Mouse (Mus musculus) yolk sac, embryonic 10.5 days (tissue): ENCODE results near the gene Lxn.
A peak's percentile ranks its signal among the peaks of the same experiment; 100 is the strongest.

ENCODE experiments used
- DNase-seq: peaks from one replicate; pipeline ENCODE4 v3.0.0-alpha.2; 2017; ENCODE audit warnings: low spot score

Gene Lxn

DNA sequence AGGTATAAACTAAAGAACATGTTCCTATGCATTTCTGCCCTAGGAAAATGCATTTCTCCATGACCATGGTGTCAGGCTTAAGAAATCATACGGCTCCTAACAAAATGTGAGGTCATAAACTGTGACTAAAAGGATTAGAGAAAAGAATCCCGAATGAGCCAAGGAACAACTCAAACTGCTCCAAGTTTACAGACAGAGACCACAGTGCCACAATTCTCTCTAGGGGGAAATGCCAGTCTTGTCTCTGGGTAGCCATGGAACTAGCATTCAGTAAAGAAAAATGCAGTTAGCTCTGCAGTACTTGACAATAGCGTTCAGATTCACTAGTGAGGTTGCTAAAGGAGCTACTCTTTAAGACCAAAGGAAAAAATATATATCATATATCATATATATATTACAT is 3.8 kb downstream of the Lxn start:
- DNase-seq, result no peak

GRCm38 (mm10) chr3:67450601-67451210 is 13.0 kb downstream of the Lxn start:
- DNase-seq, result no peak

DNA sequence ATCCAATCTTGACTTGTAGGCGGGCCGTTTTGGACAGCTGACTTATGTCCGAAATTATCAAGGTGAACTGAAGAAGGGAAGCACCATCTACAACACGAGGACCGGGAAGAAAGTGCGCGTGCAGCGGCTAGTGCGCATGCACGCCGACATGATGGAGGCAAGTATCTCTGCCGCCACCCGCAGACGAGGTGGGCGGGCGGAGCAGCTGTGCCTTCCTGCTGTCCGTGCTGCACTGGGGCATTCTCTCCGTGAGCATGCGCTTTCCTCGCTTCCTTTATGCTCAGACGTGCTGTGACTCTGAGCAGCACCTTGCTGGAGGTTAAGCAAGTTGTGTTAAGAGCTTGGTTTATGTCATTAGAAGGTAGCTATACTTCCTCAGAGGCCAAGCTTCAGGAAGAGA is 14.1 kb downstream of the Lxn start:
- no peak for DNase-seq

DNA sequence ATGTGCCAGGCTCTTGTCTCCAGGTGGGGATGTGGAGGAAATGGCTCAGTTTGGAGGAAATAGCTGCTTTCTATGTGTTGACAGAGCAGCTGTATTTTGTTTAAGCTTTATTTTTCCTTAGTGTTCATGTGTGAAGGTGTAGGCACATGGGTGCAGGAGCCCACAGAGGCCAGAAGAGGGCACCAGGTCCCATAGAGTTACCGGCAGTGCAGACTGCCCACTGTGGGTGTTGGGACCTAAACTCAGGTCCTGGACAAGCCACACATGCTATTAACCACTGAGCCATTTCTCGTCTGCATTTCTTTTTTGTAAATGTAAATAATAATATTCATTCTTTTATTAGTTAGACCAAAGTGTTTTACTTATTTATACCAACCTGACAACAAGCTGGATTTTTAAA is 16.6 kb downstream of the Lxn start:
- DNase-seq, result no peak

- DNase-seq, result no peak
Measured at GRCm38 (mm10) chr3:67434011-67434410, 29.7 kb downstream of the Lxn start.

DNA sequence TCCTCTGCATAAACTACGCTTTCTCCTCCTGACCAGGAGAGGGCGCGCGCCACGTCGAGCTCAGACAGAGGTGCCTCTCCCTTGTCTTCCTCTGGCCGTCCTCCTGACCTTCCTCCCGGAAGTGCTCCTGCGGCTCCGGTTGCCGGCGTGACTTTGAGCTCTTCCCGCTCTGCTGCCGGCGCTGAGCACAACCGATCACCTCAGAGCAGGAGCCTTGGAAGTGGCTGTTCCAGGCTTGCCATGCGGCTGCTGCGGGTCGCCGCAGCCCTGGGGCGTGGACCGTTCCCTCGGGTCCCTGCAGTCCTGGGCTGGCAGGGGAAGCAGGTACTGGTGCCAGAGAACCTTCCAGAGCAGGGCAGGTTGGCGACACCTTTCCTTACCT is 33.7 kb downstream of the Lxn start, which contains the start of gene Gfm1:
Gene Gfm1 (plus strand): TSS at position 98 of the 382 bp plus-strand sequence.
- peak; percentile 84 for DNase-seq

DNA sequence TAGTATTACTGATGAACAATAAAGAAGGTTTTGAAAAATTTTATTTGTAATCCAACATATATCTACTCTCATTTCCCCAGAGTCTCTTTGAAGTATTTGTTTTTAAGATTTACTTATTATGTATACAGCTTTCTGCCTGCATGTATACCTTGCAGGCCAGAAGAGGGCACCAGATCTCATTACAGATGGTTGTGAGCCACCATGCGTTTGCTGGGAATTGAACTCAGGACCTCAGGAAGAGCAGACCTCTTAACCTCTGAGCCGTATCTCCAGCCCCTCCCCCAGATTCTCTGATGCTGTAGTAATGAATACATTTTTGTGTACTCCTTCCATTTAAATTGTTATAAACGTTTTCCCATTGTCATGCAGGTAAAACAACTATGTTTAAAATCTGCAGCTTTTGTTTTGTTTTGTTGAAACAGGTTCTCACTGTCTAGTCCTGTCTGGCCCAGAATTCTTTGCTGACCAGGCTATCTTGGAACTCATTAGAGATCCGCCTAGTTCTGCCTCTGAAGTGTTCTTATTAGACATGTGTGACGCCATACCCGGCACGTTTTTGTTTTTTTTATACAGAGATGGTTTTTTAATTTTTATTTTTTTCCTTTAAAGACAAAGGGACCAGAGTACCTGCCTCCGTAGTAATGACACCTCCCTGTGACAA is 34.3 kb downstream of the Lxn start:
- DNase-seq, result no peak
